Mouse (Mus musculus) MEL (cell line): ENCODE data around the gene Rgs12.

Experiments
- CHD2 ChIP-seq: IDR thresholded peaks from 2 replicates; pipeline ENCODE4 v1.6.1; 2011; ENCODE audit warnings: low read length, improper control_type of control experiment
- CTCF ChIP-seq, 3 experiments: IDR thresholded peaks in 2 of 3; conservative IDR thresholded peaks in 1 of 3; 2 replicates each; pipeline ENCODE4 v1.5.1; 2011 to 2012; ENCODE audit warnings: low read length in 3 of 3, low read depth in 2 of 3, mild to moderate bottlenecking in 2 of 3, improper control_type of control experiment in 1 of 3, inconsistent platforms in 1 of 3, mixed read lengths in 1 of 3, moderate library complexity in 1 of 3; ENCODE audit not compliant: control insufficient read depth in 1 of 3, insufficient read depth in 1 of 3, poor library complexity in 1 of 3, severe bottlenecking in 1 of 3
- GATA1 ChIP-seq: IDR thresholded peaks from 2 replicates; pipeline ENCODE4 v1.6.1; 2011; ENCODE audit warnings: low read depth, low read length, improper control_type of control experiment
- MAX ChIP-seq: IDR thresholded peaks from 2 replicates; pipeline ENCODE4 v1.6.1; 2011; ENCODE audit warnings: low read length, improper control_type of control experiment

- TF ChIP-seq CTCF (IDR thresholded peaks at IDR 0.05 in 2 of 3, conservative IDR thresholded peaks at IDR 0.05 in 1 of 3; ENCODE audit: control insufficient read depth in 1 of 3, insufficient read depth in 1 of 3, low read depth in 2 of 3, low read length in 3 of 3, poor library complexity in 1 of 3, severe bottlenecking in 1 of 3) (no peak), MAX (no peak), GATA1 (no peak), CHD2 (no peak)
These were observed 64.8 kb downstream of the Rgs12 start for GRCm38 (mm10) chr5:35014036-35014435.
